Mouse (Mus musculus): ENCODE results near the gene Pou2f3. TPM values are rescaled to one million over a fixed set of nuclear protein-coding genes. Genes with fewer than 3 reads are reported as not detected.
"Not testable (repeated sequence)": the region's sequence is repeated elsewhere in the genome, so short reads cannot be mapped to it uniquely, and the experiment has no call there.

Pou2f3 gene
- polyA plus RNA-seq, 1 experiment from 2014 or later: 0.07 TPM

DNA sequence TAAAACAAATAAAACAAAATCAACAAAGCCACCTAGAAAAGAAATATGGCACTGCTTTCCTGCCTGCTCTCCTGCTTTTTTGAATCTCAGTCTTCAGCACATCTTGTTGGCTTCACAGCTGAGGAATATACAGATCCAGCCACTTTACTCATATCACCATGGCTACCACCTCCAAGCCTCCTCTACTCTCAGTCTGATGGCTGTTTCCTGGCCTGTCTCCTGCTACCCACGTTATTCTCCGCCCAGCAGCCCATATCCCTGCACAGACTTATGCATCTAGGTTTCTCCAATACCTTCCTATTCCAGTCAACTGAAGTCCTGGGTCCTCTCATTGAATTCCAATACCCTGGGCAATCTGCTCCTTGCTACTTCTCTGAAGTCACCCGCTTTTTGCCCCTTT is 76.6 kb downstream of the Pou2f3 start:
- Histone ChIP-seq H3K36me3 (ENCODE audit: control insufficient read depth, insufficient read depth) (no peaks in the 10 kb centered on the region), H3K4me1 (ENCODE audit: control insufficient read depth, low read depth, low read length) (peaks cover 9% of the 10 kb centered on the region), H3K4me2 (ENCODE audit: low read depth, low read length) (no peak overlapping the region), H3K9me3 (replicated peaks; ENCODE audit: control insufficient read depth, low read length) (no peaks in the 10 kb centered on the region), H3K9ac (ENCODE audit: low read depth, low read length) (no peak overlapping the region), H3K4me3 (ENCODE audit: low read depth, low read length) (no peak overlapping the region), H3K27ac (ENCODE audit: low read length) (no peak overlapping the region), H3K27me3 (ENCODE audit: control insufficient read depth, insufficient read depth, low read depth, low read length) (peaks cover 3% of the 10 kb centered on the region; the same call in 1 of the 2 replicates)
- 53% methylated on average over 3 of the region's 3 CpGs for WGBS (ENCODE audit: insufficient replicate concordance)
- ATAC-seq (ENCODE audit: low read depth): no peak

DNA sequence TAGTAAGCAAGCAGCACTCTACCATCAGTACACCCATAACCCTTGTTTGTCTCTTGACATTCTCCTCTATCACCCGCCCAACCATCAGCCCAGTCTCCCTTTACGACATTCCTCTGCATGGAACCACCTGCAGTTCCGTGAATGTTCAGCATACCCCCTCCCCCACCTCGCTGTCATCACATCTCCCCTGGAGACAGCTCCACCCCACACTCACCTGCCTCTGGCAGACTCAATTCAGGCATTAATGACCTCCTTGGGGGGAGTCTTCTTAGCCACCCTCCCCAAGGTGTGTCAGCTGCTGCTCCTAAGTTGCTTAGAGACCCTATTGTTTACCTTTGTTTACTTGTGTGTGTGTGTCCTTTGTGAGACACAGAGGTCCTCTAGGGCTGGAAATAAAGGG is 77.8 kb downstream of the Pou2f3 start:
- Histone ChIP-seq H3K4me3 (ENCODE audit: low read depth, low read length) (no peak overlapping the region), H3K27ac (ENCODE audit: low read length) (no peak overlapping the region), H3K9ac (ENCODE audit: low read depth, low read length) (no peak overlapping the region), H3K36me3 (ENCODE audit: control insufficient read depth, insufficient read depth) (no peaks in the 10 kb centered on the region), H3K4me1 (ENCODE audit: control insufficient read depth, low read depth, low read length) (peaks cover 9% of the 10 kb centered on the region), H3K9me3 (replicated peaks; ENCODE audit: control insufficient read depth, low read length) (no peaks in the 10 kb centered on the region), H3K27me3 (ENCODE audit: control insufficient read depth, insufficient read depth, low read depth, low read length) (no peaks in the 10 kb centered on the region; the same call in 1 of the 2 replicates), H3K4me2 (ENCODE audit: low read depth, low read length) (no peak overlapping the region)
- WGBS (ENCODE audit: insufficient replicate concordance): 27% methylated on average over 4 of the region's 4 CpGs
- no peak for ATAC-seq (ENCODE audit: low read depth)

DNA sequence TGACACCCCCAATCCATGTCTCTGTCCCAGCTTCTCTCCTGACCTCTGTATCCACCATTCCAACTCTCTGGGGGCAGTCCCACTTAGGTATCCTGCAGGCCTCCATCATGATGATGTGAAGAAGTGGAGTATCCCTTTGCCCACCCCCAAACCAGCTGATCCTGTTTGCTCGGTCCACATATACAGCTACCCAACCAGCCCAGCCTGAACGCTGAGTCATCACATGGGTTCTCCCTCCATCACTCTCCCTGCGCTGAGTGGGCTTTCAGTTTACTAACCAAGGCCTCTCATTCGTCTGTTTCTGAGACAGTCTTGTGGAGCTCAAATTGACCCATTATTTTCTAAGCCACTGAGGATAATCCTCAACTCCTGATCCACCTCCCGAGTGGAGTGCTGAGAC is 78.2 kb downstream of the Pou2f3 start:
- Histone ChIP-seq H3K4me1 (ENCODE audit: control insufficient read depth, low read depth, low read length) (peaks cover 9% of the 10 kb centered on the region), H3K36me3 (ENCODE audit: control insufficient read depth, insufficient read depth) (no peaks in the 10 kb centered on the region), H3K4me2 (ENCODE audit: low read depth, low read length) (no peak overlapping the region), H3K9me3 (replicated peaks; ENCODE audit: control insufficient read depth, low read length) (no peaks in the 10 kb centered on the region), H3K27me3 (ENCODE audit: control insufficient read depth, insufficient read depth, low read depth, low read length) (no peaks in the 10 kb centered on the region; the same call in 1 of the 2 replicates), H3K4me3 (ENCODE audit: low read depth, low read length) (no peak overlapping the region), H3K27ac (ENCODE audit: low read length) (no peak overlapping the region), H3K9ac (ENCODE audit: low read depth, low read length) (no peak overlapping the region)
- ATAC-seq (ENCODE audit: low read depth): no peak
- 58% methylated on average over 5 of the region's 5 CpGs for WGBS (ENCODE audit: insufficient replicate concordance)

DNA sequence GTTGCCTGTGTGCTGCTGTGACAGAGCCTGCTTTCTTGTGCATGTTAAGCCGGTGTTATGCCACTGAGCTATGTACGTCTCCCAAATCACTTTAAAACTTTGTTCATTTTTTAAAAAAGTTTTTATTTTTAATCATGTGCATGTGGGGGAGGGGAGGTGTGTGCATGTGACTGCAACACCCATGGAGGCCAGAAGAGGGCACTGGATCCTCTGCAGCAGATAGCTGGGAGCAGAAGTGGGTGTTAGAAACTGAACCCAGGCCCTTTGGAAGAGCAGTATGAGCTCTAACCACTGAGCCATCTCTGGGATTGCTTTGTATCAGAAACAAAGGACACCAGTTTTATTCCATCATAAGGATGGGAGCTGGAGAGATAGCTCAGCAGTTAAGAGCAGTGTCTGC is 79.5 kb downstream of the Pou2f3 start:
- H3K4me3 ChIP-seq (ENCODE audit: low read depth, low read length): no peak overlapping the region
- H3K4me1 ChIP-seq (ENCODE audit: control insufficient read depth, low read depth, low read length): peaks cover 10% of the 10 kb centered on the region
- H3K9me3 ChIP-seq (replicated peaks; ENCODE audit: control insufficient read depth, low read length): no peaks in the 10 kb centered on the region
- 84% methylated on average over 2 of the region's 2 CpGs for WGBS (ENCODE audit: insufficient replicate concordance)
- no peak overlapping the region for H3K9ac ChIP-seq (ENCODE audit: low read depth, low read length)
- no peak overlapping the region for H3K27ac ChIP-seq (ENCODE audit: low read length)
- no peak for ATAC-seq (ENCODE audit: low read depth)
- no peaks in the 10 kb centered on the region for H3K36me3 ChIP-seq (ENCODE audit: control insufficient read depth, insufficient read depth)
- no peaks in the 10 kb centered on the region; the same call in 1 of the 2 replicates for H3K27me3 ChIP-seq (ENCODE audit: control insufficient read depth, insufficient read depth, low read depth, low read length)
- no peak overlapping the region for H3K4me2 ChIP-seq (ENCODE audit: low read depth, low read length)

DNA sequence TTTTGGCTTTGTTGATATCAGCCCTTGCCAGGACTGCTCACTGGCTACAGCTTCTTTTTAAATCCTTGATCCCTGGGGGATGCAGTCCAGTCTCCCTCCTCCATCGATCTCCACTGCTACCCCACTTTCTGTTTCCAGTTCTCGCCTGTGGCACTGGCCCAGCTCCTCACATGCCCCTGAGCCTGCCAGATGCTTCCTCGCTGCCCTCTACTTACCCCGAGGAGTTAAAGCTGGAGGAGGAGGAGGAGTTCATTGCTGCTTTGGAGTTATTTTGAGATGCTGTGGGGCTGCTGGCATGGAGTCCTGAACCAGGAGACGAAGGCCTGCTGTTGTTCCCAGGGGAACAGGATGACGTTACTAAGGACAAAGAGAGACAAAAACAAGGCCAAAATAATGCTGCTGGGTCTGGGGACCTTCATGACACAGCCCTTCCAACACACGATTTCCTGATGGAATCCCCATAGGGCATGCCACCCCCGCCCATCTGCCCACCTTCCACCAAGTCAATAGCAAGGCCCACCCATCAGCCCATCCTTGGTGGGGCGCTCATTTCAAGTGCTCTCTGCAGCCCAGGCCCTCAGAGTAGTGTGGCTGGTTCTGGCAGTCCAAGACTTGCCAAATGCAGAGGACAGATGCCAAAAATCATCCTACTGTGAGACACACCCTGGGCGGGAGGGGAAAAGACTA is 82.9 kb downstream of the Pou2f3 start:
- Histone ChIP-seq H3K4me3 (ENCODE audit: low read depth, low read length) (no peak overlapping the region), H3K36me3 (ENCODE audit: control insufficient read depth, insufficient read depth) (no peaks in the 10 kb centered on the region), H3K27ac (ENCODE audit: low read length) (no peak overlapping the region), H3K27me3 (ENCODE audit: control insufficient read depth, insufficient read depth, low read depth, low read length) (no peaks in the 10 kb centered on the region; the same call in 1 of the 2 replicates), H3K4me1 (ENCODE audit: control insufficient read depth, low read depth, low read length) (peaks cover 12% of the 10 kb centered on the region), H3K9me3 (replicated peaks; ENCODE audit: control insufficient read depth, low read length) (no peaks in the 10 kb centered on the region), H3K9ac (ENCODE audit: low read depth, low read length) (no peak overlapping the region), H3K4me2 (ENCODE audit: low read depth, low read length) (no peak overlapping the region)
- 52% methylated on average over 10 of the region's 10 CpGs for WGBS (ENCODE audit: insufficient replicate concordance)
- ATAC-seq (ENCODE audit: low read depth): no peak

DNA sequence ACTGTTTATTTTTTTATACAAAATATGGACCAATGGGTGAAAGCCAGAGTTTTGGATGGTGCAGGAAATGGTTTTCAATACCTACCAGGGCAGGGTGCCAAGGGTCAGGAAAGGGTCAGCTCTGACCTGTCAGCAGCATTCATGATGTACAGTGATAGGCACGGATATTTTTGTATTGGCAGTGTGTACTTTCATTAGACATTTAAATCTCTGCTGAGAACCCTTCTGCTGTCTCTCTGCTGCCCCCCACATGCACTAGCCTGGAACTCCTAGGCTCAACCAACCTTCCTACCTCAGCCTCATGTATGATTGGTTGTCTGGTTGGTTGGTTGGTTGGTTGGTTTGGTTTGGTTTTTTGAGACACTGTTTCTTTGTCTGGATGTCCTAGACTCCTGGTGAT is 87.8 kb downstream of the Pou2f3 start:
- peaks cover 22% of the 10 kb centered on the region for H3K27me3 ChIP-seq (ENCODE audit: control insufficient read depth, insufficient read depth, low read depth, low read length)
- 26% methylated on average over 1 of the region's 1 CpGs for WGBS (ENCODE audit: insufficient replicate concordance)

DNA sequence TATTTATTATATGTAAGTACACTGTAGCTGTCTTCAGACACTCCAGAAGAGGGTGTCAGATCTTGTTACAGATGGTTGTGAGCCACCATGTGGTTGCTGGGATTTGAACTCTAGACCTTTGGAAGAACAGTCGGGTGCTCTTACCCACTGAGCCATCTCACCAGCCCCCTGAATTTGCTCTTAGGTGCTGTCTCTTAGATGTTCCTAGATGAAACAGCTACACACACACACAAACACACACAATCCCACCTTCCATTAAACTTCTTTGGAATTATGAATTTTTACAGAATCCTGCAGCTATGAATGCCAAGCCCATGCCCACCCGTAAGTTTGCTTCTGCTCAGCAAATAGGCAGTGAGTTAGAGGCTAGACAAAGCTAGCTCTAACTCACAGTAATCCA is 88.2 kb downstream of the Pou2f3 start:
- ATAC-seq (ENCODE audit: low read depth); H3K36me3 ChIP-seq (ENCODE audit: control insufficient read depth, insufficient read depth); H3K4me3 ChIP-seq (ENCODE audit: low read depth, low read length); H3K4me1 ChIP-seq (ENCODE audit: control insufficient read depth, low read depth, low read length); H3K4me2 ChIP-seq (ENCODE audit: low read depth, low read length); H3K9me3 ChIP-seq (replicated peaks; ENCODE audit: control insufficient read depth, low read length); H3K9ac ChIP-seq (ENCODE audit: low read depth, low read length); H3K27ac ChIP-seq (ENCODE audit: low read length): not testable (repeated sequence)
- H3K27me3 ChIP-seq (ENCODE audit: control insufficient read depth, insufficient read depth, low read depth, low read length): peaks cover 22% of the 10 kb centered on the region
- WGBS (ENCODE audit: insufficient replicate concordance): 65% methylated on average over 2 of the region's 2 CpGs

More for the DNA sequence above, 87.8 kb downstream of the Pou2f3 start:
- Histone ChIP-seq H3K9me3 (replicated peaks; ENCODE audit: control insufficient read depth, low read length) (no peaks in the 10 kb centered on the region), H3K9ac (ENCODE audit: low read depth, low read length) (no peak overlapping the region), H3K4me1 (ENCODE audit: control insufficient read depth, low read depth, low read length) (peaks cover 6% of the 10 kb centered on the region), H3K4me3 (ENCODE audit: low read depth, low read length) (no peak overlapping the region), H3K36me3 (ENCODE audit: control insufficient read depth, insufficient read depth) (no peaks in the 10 kb centered on the region), H3K4me2 (ENCODE audit: low read depth, low read length) (no peak overlapping the region), H3K27ac (ENCODE audit: low read length) (no peak overlapping the region)
- no peak for ATAC-seq (ENCODE audit: low read depth)

DNA sequence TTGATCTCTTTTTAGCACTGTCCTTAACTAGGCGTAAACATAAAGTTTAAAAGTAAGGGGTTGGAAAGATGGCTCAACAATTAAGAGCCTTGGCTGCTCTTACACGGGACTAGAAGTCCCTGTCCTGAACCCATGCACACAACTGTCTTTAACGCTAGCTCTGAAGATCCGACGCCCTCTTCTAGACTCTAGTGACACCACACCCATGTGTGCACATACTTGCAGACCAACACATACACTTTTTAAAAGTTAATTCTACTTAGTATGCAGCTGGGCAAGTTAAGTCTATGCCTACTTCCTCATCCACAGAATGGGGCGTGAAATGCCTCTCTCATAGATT is 93.2 kb downstream of the Pou2f3 start:
- Histone ChIP-seq H3K4me3 (ENCODE audit: low read depth, low read length) (peak overlapping the region; percentile 71), H3K27me3 (ENCODE audit: control insufficient read depth, insufficient read depth, low read depth, low read length) (peaks cover 30% of the 10 kb centered on the region), H3K36me3 (ENCODE audit: control insufficient read depth, insufficient read depth) (no peaks in the 10 kb centered on the region), H3K9ac (ENCODE audit: low read depth, low read length) (peak overlapping the region; percentile 81), H3K4me1 (ENCODE audit: control insufficient read depth, low read depth, low read length) (peaks cover 28% of the 10 kb centered on the region), H3K27ac (ENCODE audit: low read length) (peak overlapping the region; percentile 92), H3K9me3 (replicated peaks; ENCODE audit: control insufficient read depth, low read length) (no peaks in the 10 kb centered on the region), H3K4me2 (ENCODE audit: low read depth, low read length) (peak overlapping the region; percentile 81)
- ATAC-seq (ENCODE audit: low read depth): no peak
- 58% methylated on average over 6 of the region's 6 CpGs for WGBS (ENCODE audit: insufficient replicate concordance)

DNA sequence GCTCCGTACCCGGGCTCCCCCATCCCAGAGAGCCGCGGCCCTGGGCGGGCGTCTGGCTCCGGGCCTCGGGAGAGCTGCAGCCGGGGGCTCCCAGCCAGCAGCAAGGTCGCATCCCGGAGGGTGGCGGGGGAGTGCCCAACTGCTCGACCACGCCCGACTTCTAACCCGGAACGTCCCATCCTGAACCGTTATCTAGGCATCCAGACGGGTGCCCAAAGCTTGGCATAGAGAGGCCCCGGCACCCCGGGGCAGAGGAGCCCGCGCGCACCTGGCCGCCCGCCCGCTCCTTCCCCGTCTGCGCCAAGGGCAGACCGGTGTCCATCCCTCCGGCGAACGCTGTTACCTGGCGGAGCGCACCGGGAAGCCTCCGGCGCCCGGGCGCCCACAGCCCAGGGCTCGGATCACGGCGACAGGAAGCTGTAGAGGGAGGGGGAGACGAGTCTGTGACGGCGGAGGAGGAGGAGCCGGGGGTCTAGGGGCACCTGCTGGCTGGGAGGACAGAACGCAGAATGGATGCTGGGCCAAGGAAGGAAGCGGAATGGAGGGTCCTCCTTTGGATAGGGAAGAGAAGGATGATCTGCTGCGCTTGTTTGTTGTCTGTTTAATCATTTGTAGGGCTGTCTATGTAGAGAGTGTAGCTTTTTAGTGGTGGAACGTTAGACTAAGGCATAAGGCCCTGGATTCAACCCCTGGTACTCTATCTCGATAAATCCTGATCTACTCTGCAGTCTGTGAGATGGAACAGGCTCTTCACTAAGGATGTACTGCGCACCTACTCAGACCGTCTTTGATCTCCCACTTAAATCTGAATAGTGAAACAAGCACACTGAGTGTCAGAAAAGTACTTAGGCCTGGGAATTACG is 93.8 kb downstream of the Pou2f3 start, which contains the start of gene Tmem136:
Gene Tmem136, minus strand, starts transcription at position 437 of the 863 bp plus-strand sequence.
- Histone ChIP-seq H3K9me3 (replicated peaks; ENCODE audit: control insufficient read depth, low read length) (no peaks in the 10 kb centered on the region), H3K4me1 (ENCODE audit: control insufficient read depth, low read depth, low read length) (peaks cover 28% of the 10 kb centered on the region), H3K9ac (ENCODE audit: low read depth, low read length) (peak within 1 kb of the TSS; percentile 81), H3K36me3 (ENCODE audit: control insufficient read depth, insufficient read depth) (no peaks in the 10 kb centered on the region), H3K27me3 (ENCODE audit: control insufficient read depth, insufficient read depth, low read depth, low read length) (peaks cover 33% of the 10 kb centered on the region), H3K27ac (ENCODE audit: low read length) (peak within 1 kb of the TSS; percentile 92), H3K4me2 (ENCODE audit: low read depth, low read length) (peak within 1 kb of the TSS; percentile 81), H3K4me3 (ENCODE audit: low read depth, low read length) (peak within 1 kb of the TSS; percentile 71)
- WGBS (ENCODE audit: insufficient replicate concordance): 6% methylated on average over 55 of the region's 55 CpGs
- peak; percentile 100 for ATAC-seq (ENCODE audit: low read depth)
